19 mouse cellular contexts compared by ENCODE assay signal in the genomic region with DNA sequence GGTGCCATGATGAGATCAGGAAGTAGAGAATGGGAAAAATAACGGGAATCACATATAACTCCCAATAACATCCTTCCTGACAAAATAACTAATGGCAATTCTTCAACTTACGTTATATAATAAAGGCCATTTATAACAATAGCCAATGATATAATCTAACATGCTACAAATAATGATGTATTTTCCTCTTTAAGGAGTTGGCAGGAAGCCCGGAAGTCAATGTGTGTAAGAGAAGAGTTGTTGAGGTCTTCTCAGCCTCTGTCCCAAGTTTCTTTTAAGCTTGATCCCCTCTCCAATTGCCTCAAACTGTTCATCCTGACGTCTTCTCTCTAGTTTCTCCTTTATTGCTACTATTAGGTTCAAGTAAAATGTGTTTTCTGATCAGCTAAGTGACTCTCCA.
"Had no signal": no experiment of that assay in that cellular context is flagged by ENCODE, and none has a peak within 500 bp of the region (broad histone marks: within the 10 kb centered on the region; RNA-seq: fewer than 3 reads in every experiment).

No protein-coding gene starts in this region.

- ATAC-seq: lung, postnatal 0 days; midbrain, embryonic 16.5 days had no signal

- H3K27me3 ChIP-seq: lung, embryonic 15.5 days; midbrain, embryonic 12.5 days; neural tube, embryonic 13.5 days; neural tube, embryonic 15.5 days had no signal

- H3K4me3 ChIP-seq: lung, embryonic 15.5 days; midbrain, embryonic 12.5 days; myocyte; neural tube, embryonic 13.5 days; neural tube, embryonic 15.5 days had no signal

- H3K9me3 ChIP-seq: lung, embryonic 15.5 days; midbrain, embryonic 12.5 days; neural tube, embryonic 13.5 days; neural tube, embryonic 15.5 days had no signal

- H3K27ac ChIP-seq: lung, embryonic 15.5 days; midbrain, embryonic 12.5 days; neural tube, embryonic 13.5 days; neural tube, embryonic 15.5 days had no signal

- H3K4me1 ChIP-seq: lung, embryonic 15.5 days; midbrain, embryonic 12.5 days; neural tube, embryonic 13.5 days; neural tube, embryonic 15.5 days had no signal

- H3K4me2 ChIP-seq: lung, embryonic 15.5 days; midbrain, embryonic 12.5 days; neural tube, embryonic 13.5 days; neural tube, embryonic 15.5 days had no signal

- H3K9ac ChIP-seq: lung, embryonic 15.5 days; midbrain, embryonic 12.5 days; neural tube, embryonic 13.5 days; neural tube, embryonic 15.5 days had no signal

- DNase-seq: lung, adult 18-20 months; lung, postnatal 14 days; lung, postnatal 4 days; midbrain, embryonic 14.5 days; retina, postnatal 1 day; right cerebral cortex, adult 18-20 months; right cerebral cortex, postnatal 25 days; right cerebral cortex, postnatal 4 days; spleen, adult 18-20 months; thymus, adult 18-20 months; thymus, postnatal 14 days; thymus, postnatal 36 days had no signal

- H3K36me3 ChIP-seq: lung, embryonic 15.5 days; midbrain, embryonic 12.5 days; neural tube, embryonic 13.5 days; neural tube, embryonic 15.5 days had no signal
